Mouse (Mus musculus) liver, postnatal 0 days (tissue): ENCODE results near the gene Il1rapl1. TPM values are rescaled to one million over a fixed set of nuclear protein-coding genes. Genes with fewer than 3 reads are reported as not detected.

ENCODE experiments used
- ATAC-seq: fragments of 200-750 bp; cut with Nextera tagmentation; 2 replicates; pipeline ENCODE4 v1.8.0; 2017; ENCODE audit warnings: mild to moderate bottlenecking, moderate library complexity
- DNase-seq: peaks from one replicate; pipeline ENCODE4 v3.0.0-alpha.2; 2016
- H3K27ac ChIP-seq: fragments of 300-500 bp; sonication (generic); 2 replicates; pipeline ENCODE4 v1.5.1; 2014; ENCODE audit warnings: antibody characterized with exemption, moderate library complexity, mild to moderate bottlenecking, low read depth
- H3K27me3 ChIP-seq: fragments of 300-500 bp; sonication (generic); 2 replicates; pipeline ENCODE4 v1.6.1; 2014; ENCODE audit warnings: low read length, control low read depth, mixed read lengths; ENCODE audit not compliant: insufficient read depth
- H3K36me3 ChIP-seq: fragments of 300-500 bp; sonication (generic); replicated peaks from 2 replicates; pipeline ENCODE4 v1.6.1; 2014; ENCODE audit warnings: mild to moderate bottlenecking, control low read depth, low read length, moderate library complexity, mixed read lengths; ENCODE audit not compliant: insufficient read depth
- H3K4me1 ChIP-seq: fragments of 300-500 bp; sonication (generic); 2 replicates; pipeline ENCODE4 v1.6.1; 2014; ENCODE audit warnings: antibody characterized with exemption, mild to moderate bottlenecking, control low read depth; ENCODE audit not compliant: insufficient read depth
- H3K4me2 ChIP-seq: fragments of 300-500 bp; sonication (generic); 2 replicates; pipeline ENCODE4 v1.6.1; 2014; ENCODE audit warnings: low read depth, mild to moderate bottlenecking, low read length, moderate library complexity, mixed read lengths
- H3K4me3 ChIP-seq: fragments of 300-500 bp; sonication (generic); 2 replicates; pipeline ENCODE4 v1.5.1; 2014; ENCODE audit warnings: low read depth, low read length
- H3K9ac ChIP-seq: fragments of 300-500 bp; sonication (generic); replicated peaks from 2 replicates; pipeline ENCODE4 v1.6.1; 2014; ENCODE audit warnings: mild to moderate bottlenecking, moderate library complexity
- H3K9me3 ChIP-seq: fragments of 300-500 bp; sonication (generic); 2 replicates; pipeline ENCODE4 v1.6.1; 2016; ENCODE audit warnings: mild to moderate bottlenecking, control low read depth, low read length, mixed read lengths
- CTCF ChIP-seq: sonication (generic); IDR thresholded peaks from 2 replicates; pipeline ENCODE4 v1.5.1; 2016; ENCODE audit warnings: antibody characterized with exemption, low read depth
- EP300 ChIP-seq: IDR thresholded peaks from 2 replicates; pipeline ENCODE4 v1.6.1; 2016; ENCODE audit warnings: antibody characterized with exemption, low read depth, mild to moderate bottlenecking
- WGBS: fragments of 180-500 bp; shearing (Covaris S2); extraction: QIAGEN DNeasy Blood & Tissue Kit; methylation state at CpG from one replicate; pipeline ENCODE4 v1.1.7; 2014; ENCODE audit not compliant: insufficient replicate concordance; 5-methylcytosine and 5-hydroxymethylcytosine counted together
- polyA plus RNA-seq: library from polyadenylated mRNA; unstranded; fragments of >200 nt; fragmentation: Nextera tagmentation; extraction: Ambion mirVana; gene quantifications from 2 replicates; pipeline ENCODE4 v1.2.1, GENCODE M21; 2015

Gene Il1rapl1
- polyA plus RNA-seq: not detected in 2 replicates

- Histone ChIP-seq H3K27ac (no peak within 1 kb of the TSS), H3K9ac (no peak within 1 kb of the TSS), H3K9me3 (no peaks in the 10 kb centered on the region), H3K27me3 (no peaks in the 10 kb centered on the region), H3K4me3 (no peak within 1 kb of the TSS), H3K4me1 (no peaks in the 10 kb centered on the region), H3K36me3 (no peaks in the 10 kb centered on the region), H3K4me2 (no peak within 1 kb of the TSS)
- WGBS: 26% methylated on average over 12 of the region's 12 CpGs
- no peak for DNase-seq
- no peak for TF ChIP-seq EP300
- no peak for TF ChIP-seq CTCF
- ATAC-seq: no peak
These were observed at the start of gene Il1rapl1 for GRCm38 (mm10) chrX:88115609-88116073. Gene Il1rapl1, minus strand, starts transcription at chrX:88115645.

GRCm38 (mm10) chrX:88158037-88158436 lies 42.6 kb upstream of the Il1rapl1 start:
- no peaks in the 10 kb centered on the region for H3K27me3 ChIP-seq
- no peak overlapping the region for H3K27ac ChIP-seq
- no peak for TF ChIP-seq EP300
- ATAC-seq (no peak), DNase-seq (no peak)
- no peaks in the 10 kb centered on the region for H3K4me1 ChIP-seq
- no peaks in the 10 kb centered on the region for H3K9me3 ChIP-seq
- H3K36me3 ChIP-seq: no peaks in the 10 kb centered on the region
- no peak overlapping the region for H3K4me3 ChIP-seq
- H3K9ac ChIP-seq: no peak overlapping the region
- no peak overlapping the region for H3K4me2 ChIP-seq
- WGBS: 46% methylated on average over 2 of the region's 2 CpGs

- no peaks in the 10 kb centered on the region for H3K36me3 ChIP-seq
- 55% methylated on average over 3 of the region's 3 CpGs for WGBS
- H3K27me3 ChIP-seq: no peaks in the 10 kb centered on the region
- H3K4me3 ChIP-seq: no peak overlapping the region
- H3K9ac ChIP-seq: no peak overlapping the region
- H3K4me1 ChIP-seq: no peaks in the 10 kb centered on the region
- no peak overlapping the region for H3K27ac ChIP-seq
- ATAC-seq (no peak), DNase-seq (no peak)
- H3K9me3 ChIP-seq: no peaks in the 10 kb centered on the region
- no peak for TF ChIP-seq EP300
- TF ChIP-seq CTCF: no peak
- H3K4me2 ChIP-seq: no peak overlapping the region
These were observed 10.2 kb upstream of the Il1rapl1 start for GRCm38 (mm10) chrX:88125612-88126011.

GRCm38 (mm10) chrX:88120070-88120469 lies 4.6 kb upstream of the Il1rapl1 start:
- H3K27ac ChIP-seq: no peak overlapping the region
- no peak overlapping the region for H3K4me3 ChIP-seq
- no peak for DNase-seq
- no peaks in the 10 kb centered on the region for H3K9me3 ChIP-seq
- no peak overlapping the region for H3K9ac ChIP-seq
- H3K36me3 ChIP-seq: no peaks in the 10 kb centered on the region
- no peaks in the 10 kb centered on the region for H3K27me3 ChIP-seq
- 69% methylated on average over 3 of the region's 3 CpGs for WGBS
- no peak overlapping the region for H3K4me2 ChIP-seq
- TF ChIP-seq CTCF: no peak
- no peak for TF ChIP-seq EP300
- ATAC-seq: no peak
- H3K4me1 ChIP-seq: no peaks in the 10 kb centered on the region

GRCm38 (mm10) chrX:88117858-88118257 lies 2.4 kb upstream of the Il1rapl1 start:
- Histone ChIP-seq H3K27me3 (no peaks in the 10 kb centered on the region), H3K36me3 (no peaks in the 10 kb centered on the region), H3K9ac (no peak overlapping the region), H3K4me2 (no peak overlapping the region), H3K4me3 (no peak overlapping the region), H3K27ac (no peak overlapping the region), H3K9me3 (no peaks in the 10 kb centered on the region), H3K4me1 (no peaks in the 10 kb centered on the region)
- DNase-seq (no peak), ATAC-seq (no peak)
- no peak for TF ChIP-seq CTCF
- 47% methylated on average over 3 of the region's 3 CpGs for WGBS

- H3K9me3 ChIP-seq: no peaks in the 10 kb centered on the region
- H3K4me1 ChIP-seq: no peaks in the 10 kb centered on the region
- WGBS: 8% methylated on average over 3 of the region's 3 CpGs
- H3K4me3 ChIP-seq: no peak overlapping the region
- no peak overlapping the region for H3K9ac ChIP-seq
- ATAC-seq (no peak), DNase-seq (no peak)
- no peak overlapping the region for H3K27ac ChIP-seq
- no peak overlapping the region for H3K4me2 ChIP-seq
- H3K27me3 ChIP-seq: no peaks in the 10 kb centered on the region
- no peak for TF ChIP-seq EP300
- TF ChIP-seq CTCF: no peak
- no peaks in the 10 kb centered on the region for H3K36me3 ChIP-seq
These were observed 881 bp upstream of the Il1rapl1 start for GRCm38 (mm10) chrX:88116326-88116725.

- no peak overlapping the region for H3K4me2 ChIP-seq
These were observed 1.9 kb downstream of the Il1rapl1 start for GRCm38 (mm10) chrX:88113561-88113960.

More at GRCm38 (mm10) chrX:88113561-88113960, 1.9 kb downstream of the Il1rapl1 start:
- no peak for TF ChIP-seq EP300
- no peak for TF ChIP-seq CTCF
- no peak for ATAC-seq
- Histone ChIP-seq H3K27me3 (no peaks in the 10 kb centered on the region), H3K9ac (no peak overlapping the region), H3K4me1 (no peaks in the 10 kb centered on the region), H3K9me3 (no peaks in the 10 kb centered on the region), H3K27ac (no peak overlapping the region), H3K4me3 (no peak overlapping the region), H3K36me3 (no peaks in the 10 kb centered on the region)
- 59% methylated on average over 6 of the region's 6 CpGs for WGBS
- no peak for DNase-seq
